Mouse (Mus musculus): Measurements from ENCODE around the gene Ttc24.

GRCm38 (mm10) chr3:88082663-88083062, 4.6 kb upstream of the Ttc24 start:
- TF ChIP-seq GABPA (IDR thresholded peaks at IDR 0.05; ENCODE audit: insufficient replicate concordance, low read depth, low read length) = no peak
- TF ChIP-seq CTCF (conservative IDR thresholded peaks at IDR 0.05 in 1 of 2, IDR thresholded peaks at IDR 0.05 in 1 of 2; ENCODE audit: low read depth in 2 of 2, low read length in 2 of 2) = no peak
- TF ChIP-seq POLR2A (IDR thresholded peaks at IDR 0.05; ENCODE audit: low read depth, low read length) = no peak
- no peak for TF ChIP-seq ZKSCAN1 (IDR thresholded peaks at IDR 0.05; ENCODE audit: borderline replicate concordance, low read depth, low read length)

All from CH12.LX (cell line).